ENCODE assay signal across 24 mouse cellular contexts in the genomic region with DNA sequence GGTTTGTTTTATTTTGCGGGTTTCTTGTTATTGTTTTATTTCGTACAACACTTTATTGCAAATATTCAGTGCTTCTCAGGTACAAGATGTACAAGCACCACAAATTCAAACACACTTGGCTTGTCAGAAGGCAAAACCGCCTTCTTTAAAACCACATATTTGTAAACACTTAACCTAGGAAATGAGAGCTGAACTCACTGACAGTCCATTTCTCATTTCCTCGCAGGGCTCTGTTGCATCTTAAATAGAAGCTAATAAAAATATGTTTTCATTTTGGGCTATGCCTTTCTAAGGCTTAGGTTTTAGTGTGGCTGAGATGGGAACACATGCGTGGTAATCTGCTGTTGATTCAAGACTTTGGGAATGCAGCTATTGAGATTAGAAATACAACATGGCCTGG. TPM values are rescaled to one million over a fixed set of nuclear protein-coding genes. Genes with fewer than 3 reads are reported as not detected.
DNase-seq lines count a peak whose midpoint lies in the region; ATAC-seq and TF ChIP-seq lines count a peak whose summit lies in the region.
"Had no signal": no experiment of that assay in that cellular context is flagged by ENCODE, and none has a peak within 500 bp of the region (broad histone marks: within the 10 kb centered on the region; RNA-seq: fewer than 3 reads in every experiment).

No protein-coding gene starts in this region.

- no peaks in the 10 kb centered on the region for H3K9me3 ChIP-seq in kidney, postnatal 0 days (replicated peaks; ENCODE audit: low read length)
- no peaks in the 10 kb centered on the region for H3K9me3 ChIP-seq in lung, postnatal 0 days (ENCODE audit: low read length)
- H3K9me3 ChIP-seq: embryonic facial prominence, embryonic 10.5 days; embryonic facial prominence, embryonic 12.5 days; forebrain, embryonic 13.5 days; forebrain, embryonic 15.5 days; G1E had no signal

- no peak overlapping the region for H3K27ac ChIP-seq in kidney, postnatal 0 days
- H3K27ac ChIP-seq in lung, postnatal 0 days (ENCODE audit: low read length): no peak overlapping the region
- H3K27ac ChIP-seq: embryonic facial prominence, embryonic 10.5 days; embryonic facial prominence, embryonic 12.5 days; forebrain, embryonic 13.5 days; forebrain, embryonic 15.5 days had no signal

- no peak overlapping the region for H3K9ac ChIP-seq in kidney, postnatal 0 days (ENCODE audit: low read depth, low read length)
- H3K9ac ChIP-seq in lung, postnatal 0 days (replicated peaks; ENCODE audit: low read depth): no peak overlapping the region
- H3K9ac ChIP-seq: embryonic facial prominence, embryonic 12.5 days; forebrain, embryonic 13.5 days; forebrain, embryonic 15.5 days had no signal

- H3K4me2 ChIP-seq in kidney, postnatal 0 days (ENCODE audit: low read length): no peak overlapping the region
- no peak overlapping the region for H3K4me2 ChIP-seq in lung, postnatal 0 days (replicated peaks; ENCODE audit: low read depth, low read length)
- H3K4me2 ChIP-seq: embryonic facial prominence, embryonic 12.5 days; forebrain, embryonic 13.5 days; forebrain, embryonic 15.5 days had no signal

- DNase-seq in kidney, postnatal 0 days (ENCODE audit: low spot score): peak; percentile 80
- no peak for DNase-seq in kidney, postnatal 25 days
- peak; percentile 60 for DNase-seq in lung, postnatal 0 days (ENCODE audit: low spot score)
- no peak for DNase-seq in lung, postnatal 4 days
- peak; percentile 28 for DNase-seq in lung, postnatal 36 days
- DNase-seq in lung, postnatal 10 days: no peak
- DNase-seq: adrenal gland, adult 8-10 months; adrenal gland, postnatal 14 days; adrenal gland, postnatal 36 days; B cell, adult 2 months; cerebellum, adult 11-12 months; cerebellum, adult 2 months; cerebellum, adult 9-10 months; cerebellum, postnatal 10 days; cerebellum, postnatal 25 days had no signal

- no peak for TF ChIP-seq CTCF in kidney, postnatal 0 days (IDR thresholded peaks at IDR 0.05; ENCODE audit: low read depth)
- TF ChIP-seq CTCF in lung, postnatal 0 days (IDR thresholded peaks at IDR 0.05): no peak

- 56% methylated on average over 5 of the region's 5 CpGs for WGBS in kidney, postnatal 0 days
- WGBS in lung, postnatal 0 days: 52% methylated on average over 5 of the region's 5 CpGs

- H3K4me3 ChIP-seq in kidney, postnatal 0 days (replicated peaks; ENCODE audit: low read depth, low read length): no peak overlapping the region
- H3K4me3 ChIP-seq in lung, postnatal 0 days (ENCODE audit: low read depth, low read length): no peak overlapping the region
- H3K4me3 ChIP-seq: embryonic facial prominence, embryonic 10.5 days; embryonic facial prominence, embryonic 12.5 days; forebrain, embryonic 13.5 days; forebrain, embryonic 15.5 days had no signal

- no peaks in the 10 kb centered on the region for H3K36me3 ChIP-seq in kidney, postnatal 0 days (ENCODE audit: insufficient read depth, low read length)
- H3K36me3 ChIP-seq in lung, postnatal 0 days (ENCODE audit: insufficient read depth, low read length): no peaks in the 10 kb centered on the region
- H3K36me3 ChIP-seq: embryonic facial prominence, embryonic 10.5 days; embryonic facial prominence, embryonic 12.5 days; forebrain, embryonic 15.5 days; G1E had no signal

- no peaks in the 10 kb centered on the region for H3K27me3 ChIP-seq in kidney, postnatal 0 days (ENCODE audit: insufficient read depth, low read length)
- H3K27me3 ChIP-seq in lung, postnatal 0 days (replicated peaks; ENCODE audit: insufficient read depth, low read length): no peaks in the 10 kb centered on the region
- H3K27me3 ChIP-seq: CH12.LX; embryonic facial prominence, embryonic 12.5 days; forebrain, embryonic 13.5 days; forebrain, embryonic 15.5 days had no signal

- ATAC-seq in kidney, postnatal 0 days (replicated peaks; ENCODE audit: low FRiP score, low read depth): no peak
- peak; percentile 56 for ATAC-seq in lung, postnatal 0 days
- ATAC-seq: activated CD4-positive, CD25-positive, alpha-beta regulatory T cell, adult 4 months; CD4-positive, CD25-positive, alpha-beta regulatory T cell, adult 4 months; forebrain, embryonic 13.5 days; forebrain, embryonic 15.5 days; Patski had no signal

- H3K4me1 ChIP-seq in kidney, postnatal 0 days (replicated peaks; ENCODE audit: insufficient read depth, low read length): no peaks in the 10 kb centered on the region
- no peaks in the 10 kb centered on the region for H3K4me1 ChIP-seq in lung, postnatal 0 days (ENCODE audit: insufficient read depth, low read depth, low read length)
- H3K4me1 ChIP-seq: embryonic facial prominence, embryonic 10.5 days; embryonic facial prominence, embryonic 12.5 days; forebrain, embryonic 13.5 days; forebrain, embryonic 15.5 days had no signal

- TF ChIP-seq EP300 in lung, postnatal 0 days (IDR thresholded peaks at IDR 0.05): no peak; the same call in none of the 2 replicates

RNA-seq across cellular contexts. Expression of gene Mamdc2, which starts 37.4 kb away (rescaled TPM):
- polyA plus RNA-seq in kidney, postnatal 0 days (2015; fragmentation: Nextera tagmentation; extraction: Ambion mirVana): 2.6 and 2.7 TPM in 2 replicates
- 12.8 and 13.8 TPM in 2 replicates for polyA plus RNA-seq in lung, postnatal 0 days (2015; fragmentation: Nextera tagmentation; extraction: Ambion mirVana)
- polyA plus RNA-seq: activated CD4-positive, CD25-positive, alpha-beta regulatory T cell, adult 4 months; CD4-positive, CD25-positive, alpha-beta regulatory T cell, adult 4 months; G1E; Patski had no signal

Comparison
In these comparisons a context has a peak if more than half of its experiments do, and no peak if none do; other contexts are left out.
1. DNase-seq: peak in kidney, postnatal 0 days (single experiment), lung, postnatal 0 days (single experiment) and lung, postnatal 36 days (single experiment); none in kidney, postnatal 25 days (0 of 2), lung, postnatal 4 days (0 of 2) and lung, postnatal 10 days (single experiment).